Mouse (Mus musculus) intestine, embryonic 15.5 days (tissue): ENCODE results near the gene Ctnna3. TPM values are rescaled to one million over a fixed set of nuclear protein-coding genes. Genes with fewer than 3 reads are reported as not detected.

Source experiments
- ATAC-seq: fragments of 200-750 bp; cut with Nextera tagmentation; 2 replicates; pipeline ENCODE4 v1.8.0; 2017; ENCODE audit warnings: moderate TSS enrichment, moderate library complexity
- H3K27ac ChIP-seq: fragments of 300-500 bp; sonication (generic); 2 replicates; pipeline ENCODE4 v1.5.1; 2015; ENCODE audit warnings: mild to moderate bottlenecking, inconsistent platforms
- H3K27me3 ChIP-seq: fragments of 300-500 bp; sonication (generic); replicated peaks from 2 replicates; pipeline ENCODE4 v1.6.1; 2015; ENCODE audit warnings: inconsistent platforms
- H3K36me3 ChIP-seq: fragments of 300-500 bp; sonication (generic); 2 replicates; pipeline ENCODE4 v1.6.1; 2015; ENCODE audit warnings: inconsistent platforms
- H3K4me1 ChIP-seq: fragments of 300-500 bp; sonication (generic); replicated peaks from 2 replicates; pipeline ENCODE4 v1.6.1; 2015; ENCODE audit warnings: inconsistent platforms
- H3K4me2 ChIP-seq: fragments of 300-500 bp; sonication (generic); replicated peaks from 2 replicates; pipeline ENCODE4 v1.6.1; 2015; ENCODE audit warnings: mild to moderate bottlenecking, inconsistent platforms
- H3K4me3 ChIP-seq: fragments of 300-500 bp; sonication (generic); replicated peaks from 2 replicates; pipeline ENCODE4 v1.5.1; 2015; ENCODE audit warnings: inconsistent platforms
- H3K9ac ChIP-seq: fragments of 300-500 bp; sonication (generic); 2 replicates; pipeline ENCODE4 v1.6.1; 2015; ENCODE audit warnings: inconsistent platforms
- H3K9me3 ChIP-seq: fragments of 300-500 bp; sonication (generic); 2 replicates; pipeline ENCODE4 v1.6.1; 2016; ENCODE audit warnings: inconsistent platforms
- WGBS: fragments of 180-500 bp; shearing (Covaris S2); methylation state at CpG from one replicate; pipeline ENCODE4 v1.1.7; 2015; 5-methylcytosine and 5-hydroxymethylcytosine counted together
- polyA plus RNA-seq: library from polyadenylated mRNA; unstranded; fragments of >200 nt; fragmentation: Nextera tagmentation; extraction: Ambion mirVana; gene quantifications from 2 replicates; pipeline ENCODE4 v1.2.1, GENCODE M21; 2015

Gene Ctnna3
- polyA plus RNA-seq, 1 experiment from 2014 or later, result 0.98 TPM

DNA sequence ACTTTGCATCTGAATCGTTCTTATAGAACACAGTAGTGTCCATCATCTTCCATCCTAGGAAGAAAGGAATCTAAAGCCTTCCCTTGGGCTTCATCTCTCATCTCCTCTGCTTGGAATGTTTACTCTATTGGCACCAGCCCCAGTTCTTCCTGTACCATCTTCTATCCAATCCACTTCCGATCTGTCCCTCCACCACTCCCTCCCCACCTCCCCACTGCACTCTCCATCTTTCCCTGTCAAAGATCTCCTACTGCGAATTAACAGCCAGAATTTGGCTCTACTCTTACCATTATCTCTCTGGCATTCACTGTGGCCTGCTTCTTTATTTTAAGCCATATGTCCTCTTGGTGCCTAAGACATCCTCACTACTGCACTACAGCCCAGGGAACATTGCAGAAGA, 688.9 kb downstream of the Ctnna3 start:
- no peaks in the 10 kb centered on the region for H3K27me3 ChIP-seq
- 56% methylated on average over 3 of the region's 3 CpGs for WGBS
- no peak overlapping the region for H3K27ac ChIP-seq
- H3K36me3 ChIP-seq, result no peaks in the 10 kb centered on the region
- H3K4me1 ChIP-seq, result no peaks in the 10 kb centered on the region
- no peaks in the 10 kb centered on the region for H3K9me3 ChIP-seq
- H3K4me2 ChIP-seq, result no peak overlapping the region
- no peak overlapping the region for H3K4me3 ChIP-seq
- no peak overlapping the region for H3K9ac ChIP-seq
- no peak for ATAC-seq

DNA sequence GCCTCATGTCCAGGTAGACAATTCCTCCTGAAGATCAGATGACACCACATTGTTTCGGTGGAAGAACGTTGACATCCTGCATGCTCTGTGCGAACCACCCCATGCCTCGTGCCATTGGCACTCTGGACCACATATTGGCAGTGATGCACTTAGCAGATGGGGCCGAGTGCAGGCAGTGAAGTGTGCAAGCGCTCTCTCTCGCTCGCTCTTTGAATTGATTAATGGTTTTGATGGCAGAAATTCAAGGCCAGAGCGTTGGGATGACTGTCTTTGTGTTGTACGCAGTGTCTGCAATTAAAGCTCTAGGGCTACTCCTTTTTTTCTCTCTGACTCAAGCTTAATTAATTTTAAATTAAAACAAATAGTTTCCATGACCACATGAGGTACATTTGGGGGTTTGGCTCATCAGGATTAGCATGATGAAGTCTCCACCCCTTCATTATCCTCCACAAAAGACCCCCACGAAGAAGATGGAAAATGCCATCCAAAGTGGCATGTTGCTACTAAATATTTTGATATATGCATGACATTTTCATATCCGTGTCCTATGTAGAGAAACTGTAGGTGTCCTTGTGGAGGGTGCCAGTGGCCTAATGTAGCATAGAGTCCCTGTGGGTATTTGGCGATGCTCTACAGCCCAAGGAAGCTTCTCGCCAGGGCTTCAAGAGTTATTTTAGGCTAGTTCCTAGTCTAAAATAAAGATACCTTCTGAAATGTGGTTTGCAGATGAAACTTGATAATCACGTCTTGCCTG, 700.7 kb downstream of the Ctnna3 start:
- Histone ChIP-seq H3K27me3 (no peaks in the 10 kb centered on the region), H3K4me3 (no peak overlapping the region), H3K4me2 (no peak overlapping the region), H3K9me3 (no peaks in the 10 kb centered on the region), H3K4me1 (no peaks in the 10 kb centered on the region), H3K27ac (no peak overlapping the region), H3K9ac (no peak overlapping the region), H3K36me3 (no peaks in the 10 kb centered on the region)
- ATAC-seq, result no peak
- 86% methylated on average over 15 of the region's 15 CpGs for WGBS

DNA sequence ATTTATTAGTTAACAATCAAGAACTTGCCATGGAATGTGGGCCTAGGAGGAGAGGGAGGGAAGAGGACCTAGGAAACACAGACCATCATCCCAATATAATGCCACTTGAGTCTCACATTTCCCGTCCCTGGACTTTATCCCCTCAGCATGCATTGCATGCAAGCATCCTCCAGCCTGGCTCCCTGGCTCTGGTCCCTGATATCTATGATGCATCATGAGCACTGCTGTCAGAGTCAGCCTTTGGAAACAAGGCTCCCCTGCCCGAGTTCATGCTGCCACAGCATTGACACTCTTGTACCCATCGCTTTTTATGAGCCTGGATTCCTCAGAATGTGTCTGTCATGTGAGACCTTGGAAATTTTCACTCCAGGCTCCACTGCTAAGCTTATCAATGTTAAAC, 703.6 kb downstream of the Ctnna3 start:
- H3K9me3 ChIP-seq, result no peaks in the 10 kb centered on the region
- H3K27me3 ChIP-seq, result no peaks in the 10 kb centered on the region
- no peak for ATAC-seq
- no peak overlapping the region for H3K4me3 ChIP-seq
- no peaks in the 10 kb centered on the region for H3K36me3 ChIP-seq
- H3K4me1 ChIP-seq, result no peaks in the 10 kb centered on the region
- H3K27ac ChIP-seq, result no peak overlapping the region
- H3K9ac ChIP-seq, result no peak overlapping the region
- no peak overlapping the region for H3K4me2 ChIP-seq
- 59% methylated on average over 3 of the region's 3 CpGs for WGBS

DNA sequence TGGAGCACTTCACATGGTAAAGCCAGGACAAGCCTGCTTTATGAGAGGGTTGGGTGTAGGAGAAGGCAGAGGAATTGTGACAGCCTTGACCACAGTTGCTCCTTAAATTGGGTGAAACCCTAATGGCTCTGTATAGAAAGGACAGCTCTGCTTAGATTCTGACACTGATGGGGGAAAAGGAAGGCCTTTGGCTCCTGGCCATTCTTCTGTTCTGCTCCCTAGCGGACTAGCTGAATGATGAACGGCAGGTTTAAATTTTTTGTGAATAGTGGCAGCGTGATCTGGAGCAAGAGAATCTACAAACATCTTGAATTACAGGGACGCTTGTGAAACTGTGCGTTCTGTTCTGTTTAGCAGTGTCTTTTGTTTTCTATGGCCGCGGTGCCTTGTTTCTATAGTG, 705.6 kb downstream of the Ctnna3 start:
- no peaks in the 10 kb centered on the region for H3K4me1 ChIP-seq
- 0 out of 2 replicates have a peak overlapping the region, but pooled peaks have one; percentile 11 for H3K4me2 ChIP-seq
- H3K9me3 ChIP-seq, result no peaks in the 10 kb centered on the region
- no peak overlapping the region for H3K4me3 ChIP-seq
- no peak for ATAC-seq
- no peak overlapping the region for H3K9ac ChIP-seq
- H3K36me3 ChIP-seq, result no peaks in the 10 kb centered on the region
- 44% methylated on average over 7 of the region's 7 CpGs for WGBS
- H3K27ac ChIP-seq, result no peak overlapping the region
- H3K27me3 ChIP-seq, result no peaks in the 10 kb centered on the region

DNA sequence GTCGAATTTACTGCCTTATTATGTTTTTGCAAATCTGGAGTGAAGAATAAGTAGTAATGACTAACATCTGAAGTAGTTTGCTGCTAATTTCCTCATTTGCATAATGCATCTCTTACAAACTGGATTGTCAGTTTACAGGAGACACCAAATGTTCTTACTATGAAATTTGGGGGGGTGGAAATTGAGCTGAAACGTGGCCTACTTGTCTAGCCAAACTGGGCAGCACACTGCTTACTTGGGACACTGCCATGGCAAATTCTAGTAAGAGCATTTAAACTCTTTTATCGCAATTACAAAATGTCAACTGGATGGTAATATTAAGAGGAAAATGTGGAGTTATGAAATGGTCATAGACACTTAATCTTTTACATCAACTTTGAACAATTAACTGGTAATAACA, 716.6 kb downstream of the Ctnna3 start:
- no peak for ATAC-seq
- H3K4me3 ChIP-seq, result no peak overlapping the region

DNA sequence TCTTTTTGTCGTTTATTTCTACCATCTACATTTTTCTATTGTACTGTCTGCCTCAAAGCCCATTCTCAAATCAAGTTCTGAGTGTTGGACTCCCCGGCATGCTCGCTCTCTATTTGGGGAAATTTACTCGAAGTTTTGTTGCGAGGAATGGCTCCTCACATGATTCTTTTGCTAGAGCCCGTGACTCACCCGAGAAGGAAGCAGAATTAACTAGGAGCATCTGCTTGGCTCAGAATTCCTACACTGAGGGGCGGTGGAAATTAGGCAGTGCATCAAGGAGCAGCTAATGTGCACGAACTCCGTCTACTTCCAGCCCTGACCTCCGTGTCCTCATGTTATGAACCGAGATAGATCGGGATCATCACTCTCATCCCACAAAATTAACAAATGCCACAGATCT, 751.8 kb downstream of the Ctnna3 start:
- Histone ChIP-seq H3K4me1 (no peaks in the 10 kb centered on the region), H3K36me3 (no peaks in the 10 kb centered on the region), H3K27ac (no peak overlapping the region), H3K4me3 (no peak overlapping the region), H3K9ac (no peak overlapping the region), H3K9me3 (no peaks in the 10 kb centered on the region), H3K27me3 (no peaks in the 10 kb centered on the region), H3K4me2 (no peak overlapping the region)
- 88% methylated on average over 13 of the region's 13 CpGs for WGBS
- ATAC-seq, result no peak

More for the DNA sequence above, 716.6 kb downstream of the Ctnna3 start:
- Histone ChIP-seq H3K36me3 (no peaks in the 10 kb centered on the region), H3K27me3 (no peaks in the 10 kb centered on the region), H3K4me1 (no peaks in the 10 kb centered on the region), H3K9ac (no peak overlapping the region), H3K27ac (no peak overlapping the region), H3K9me3 (no peaks in the 10 kb centered on the region), H3K4me2 (no peak overlapping the region)
- WGBS, result 87% methylated on average over 3 of the region's 3 CpGs

DNA sequence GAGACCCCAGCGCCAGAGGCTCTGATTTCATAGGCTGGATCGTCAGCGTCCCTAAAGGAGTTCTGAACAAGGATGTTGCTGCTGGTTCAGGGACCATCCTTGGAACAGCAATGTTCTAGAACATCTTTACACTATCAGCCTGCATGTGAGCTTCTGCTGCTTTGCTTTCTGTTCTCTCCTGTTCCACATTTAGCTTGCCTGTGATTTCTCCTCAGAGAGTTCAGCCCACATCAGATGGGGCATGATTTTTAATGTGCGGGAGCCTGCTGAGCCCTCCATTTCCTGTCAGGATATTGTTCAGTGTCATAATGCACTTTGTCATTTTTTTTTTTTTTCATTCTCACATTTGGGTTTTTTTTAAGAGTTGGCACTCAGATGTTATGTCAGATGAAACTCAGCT, 752.8 kb downstream of the Ctnna3 start:
- H3K36me3 ChIP-seq, result no peaks in the 10 kb centered on the region
- no peaks in the 10 kb centered on the region for H3K27me3 ChIP-seq
- H3K9ac ChIP-seq, result no peak overlapping the region
- H3K27ac ChIP-seq, result no peak overlapping the region
- WGBS, result 88% methylated on average over 4 of the region's 4 CpGs
- ATAC-seq, result no peak
- H3K9me3 ChIP-seq, result no peaks in the 10 kb centered on the region
- H3K4me1 ChIP-seq, result no peaks in the 10 kb centered on the region
- H3K4me3 ChIP-seq, result no peak overlapping the region
- H3K4me2 ChIP-seq, result no peak overlapping the region

DNA sequence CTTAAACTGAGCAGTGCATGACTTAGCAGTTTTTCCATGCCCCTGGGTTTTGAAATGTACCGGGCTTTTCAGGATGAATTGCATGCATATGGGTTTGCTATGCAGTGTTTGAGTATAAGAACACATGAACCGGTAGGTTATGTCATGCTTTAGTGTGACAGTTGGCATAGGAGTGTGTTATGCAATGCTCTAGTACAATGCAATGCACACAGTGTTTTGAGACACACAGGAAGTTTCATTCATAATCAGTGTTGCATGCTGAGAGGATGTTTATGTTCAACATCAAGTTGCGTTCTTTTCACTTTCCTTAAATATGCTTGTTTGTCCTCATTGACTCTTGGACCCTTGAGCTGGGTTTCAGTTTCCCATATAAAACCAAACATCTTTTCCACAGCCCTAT, 758.1 kb downstream of the Ctnna3 start:
- ATAC-seq, result no peak
- Histone ChIP-seq H3K9me3 (no peaks in the 10 kb centered on the region), H3K4me2 (no peak overlapping the region), H3K36me3 (no peaks in the 10 kb centered on the region), H3K9ac (no peak overlapping the region), H3K27me3 (no peaks in the 10 kb centered on the region), H3K4me3 (no peak overlapping the region), H3K27ac (no peak overlapping the region), H3K4me1 (no peaks in the 10 kb centered on the region)
- WGBS, result 65% methylated on average over 3 of the region's 3 CpGs

DNA sequence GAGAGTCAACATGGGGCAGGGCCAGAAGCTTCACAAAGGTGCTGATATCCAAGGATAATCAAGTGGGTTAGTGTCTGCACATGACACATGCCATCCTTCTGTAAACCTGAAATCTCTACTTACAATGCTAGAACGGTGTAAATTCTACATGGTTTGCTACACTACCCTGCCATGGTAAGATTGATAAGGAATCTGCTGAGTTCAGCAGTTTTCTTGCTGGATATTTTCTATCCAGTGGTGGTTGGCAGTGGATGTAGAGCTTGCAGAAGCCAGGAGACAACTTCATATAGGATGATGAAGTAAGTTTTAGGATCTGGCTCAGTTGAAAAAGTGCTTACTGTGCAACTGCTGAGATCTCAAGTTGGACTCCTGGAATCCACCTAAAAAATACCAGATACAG, 767.7 kb downstream of the Ctnna3 start:
- H3K36me3 ChIP-seq, result no peaks in the 10 kb centered on the region
- no peaks in the 10 kb centered on the region for H3K27me3 ChIP-seq
- H3K27ac ChIP-seq, result no peak overlapping the region
- H3K4me2 ChIP-seq, result no peak overlapping the region
- no peaks in the 10 kb centered on the region for H3K4me1 ChIP-seq
- no peak for ATAC-seq
- H3K9me3 ChIP-seq, result no peaks in the 10 kb centered on the region
- WGBS, result 80% methylated on average over 1 of the region's 1 CpGs
- no peak overlapping the region for H3K4me3 ChIP-seq
- H3K9ac ChIP-seq, result no peak overlapping the region

DNA sequence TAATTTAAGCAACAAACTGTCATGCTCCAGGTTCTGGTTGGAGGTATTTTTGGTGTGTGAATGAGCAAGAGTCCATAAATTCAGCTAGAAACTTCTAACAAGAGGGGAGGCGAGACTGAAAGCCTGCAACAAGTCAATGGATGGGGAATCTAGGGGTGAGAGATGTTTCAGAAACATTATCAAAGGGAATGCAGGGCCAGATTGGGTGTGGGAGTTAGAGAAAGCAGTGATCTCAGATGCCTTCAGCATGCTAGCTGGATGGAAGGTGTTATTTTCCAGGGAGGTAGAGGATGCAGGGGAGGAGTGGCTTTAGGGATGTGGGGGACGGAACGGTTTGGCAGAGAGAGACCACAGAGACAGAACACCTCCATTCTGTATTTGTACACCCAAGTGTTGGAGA, 785.7 kb downstream of the Ctnna3 start:
- no peak for ATAC-seq
- Histone ChIP-seq H3K4me2 (no peak overlapping the region), H3K27ac (no peak overlapping the region), H3K4me1 (no peaks in the 10 kb centered on the region), H3K9ac (no peak overlapping the region), H3K27me3 (no peaks in the 10 kb centered on the region), H3K4me3 (no peak overlapping the region), H3K9me3 (no peaks in the 10 kb centered on the region), H3K36me3 (no peaks in the 10 kb centered on the region)
- 77% methylated on average over 3 of the region's 3 CpGs for WGBS

DNA sequence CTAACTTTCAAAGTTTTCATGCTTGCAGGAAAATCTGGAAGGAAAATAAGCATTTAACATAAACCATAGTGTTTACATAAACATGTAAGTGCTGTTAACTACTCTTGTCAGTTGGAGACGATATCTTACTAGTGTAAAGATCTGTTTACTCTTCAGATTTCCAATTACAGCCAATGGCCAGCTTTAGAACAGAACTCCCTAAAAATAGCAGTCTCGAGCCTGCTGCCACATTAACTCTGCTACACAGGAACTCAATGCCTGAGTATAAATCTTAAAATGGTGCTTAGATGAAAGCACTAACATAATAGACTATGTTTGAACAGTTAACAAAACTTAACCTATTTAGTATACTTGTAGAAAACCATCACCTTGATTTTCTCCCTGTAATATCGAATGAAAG, 793.1 kb downstream of the Ctnna3 start:
- 36% methylated on average over 3 of the region's 3 CpGs for WGBS
- Histone ChIP-seq H3K27ac (no peak overlapping the region), H3K9me3 (no peaks in the 10 kb centered on the region), H3K4me2 (no peak overlapping the region), H3K4me3 (no peak overlapping the region), H3K36me3 (no peaks in the 10 kb centered on the region), H3K9ac (no peak overlapping the region), H3K4me1 (no peaks in the 10 kb centered on the region), H3K27me3 (no peaks in the 10 kb centered on the region)
- no peak for ATAC-seq

DNA sequence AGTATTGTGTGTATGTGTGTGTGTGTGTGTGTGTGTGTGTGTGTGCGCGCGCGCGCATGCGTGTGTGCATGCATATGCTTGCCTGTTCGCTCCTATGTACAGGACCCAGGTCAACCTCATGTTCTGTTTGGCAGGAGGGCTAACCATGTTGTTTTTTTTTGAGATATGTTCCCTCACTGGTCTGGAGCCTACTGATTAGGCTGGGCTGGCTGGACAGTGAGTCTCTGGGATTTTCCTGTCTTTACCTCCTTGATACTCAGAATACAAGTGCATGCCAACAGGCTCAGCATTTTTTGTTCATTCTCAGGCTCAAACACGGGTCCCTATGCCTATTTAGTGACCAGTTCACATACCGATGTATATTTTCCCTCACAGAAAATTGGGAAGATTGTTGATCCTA, 794.1 kb downstream of the Ctnna3 start:
- Histone ChIP-seq H3K4me2 (no peak overlapping the region), H3K9me3 (no peaks in the 10 kb centered on the region), H3K4me1 (no peaks in the 10 kb centered on the region), H3K36me3 (no peaks in the 10 kb centered on the region), H3K27me3 (no peaks in the 10 kb centered on the region), H3K4me3 (no peak overlapping the region), H3K9ac (no peak overlapping the region), H3K27ac (no peak overlapping the region)
- no peak for ATAC-seq
- WGBS, result 91% methylated on average over 9 of the region's 9 CpGs

DNA sequence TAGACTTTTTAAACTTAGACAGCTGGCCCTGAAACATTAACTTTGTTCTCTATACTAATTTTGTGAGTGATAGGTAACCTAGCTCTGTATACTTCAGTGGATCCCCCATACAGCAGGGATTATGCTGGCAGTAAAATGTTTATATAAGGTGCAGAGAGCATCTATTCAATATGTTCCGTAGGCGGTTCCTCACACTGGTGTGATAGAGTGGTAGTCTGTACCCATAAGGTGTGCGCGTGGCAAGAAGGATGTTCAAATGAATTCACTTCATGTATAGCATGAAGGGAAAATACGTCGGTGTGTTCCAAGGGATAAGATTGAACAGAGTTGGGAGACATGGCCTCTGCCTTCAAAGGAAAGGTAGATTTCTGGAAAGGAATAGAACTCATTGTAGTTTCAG, 794.5 kb downstream of the Ctnna3 start:
- Histone ChIP-seq H3K9ac (no peak overlapping the region), H3K4me3 (no peak overlapping the region), H3K9me3 (no peaks in the 10 kb centered on the region), H3K4me1 (no peaks in the 10 kb centered on the region), H3K4me2 (no peak overlapping the region), H3K27ac (no peak overlapping the region), H3K36me3 (no peaks in the 10 kb centered on the region), H3K27me3 (no peaks in the 10 kb centered on the region)
- WGBS, result 89% methylated on average over 6 of the region's 6 CpGs
- ATAC-seq, result no peak
